Mouse (Mus musculus): ENCODE data around the gene Basp1.

GRCm38 (mm10) chr15:25446155-25446487 is 32.6 kb upstream of the Basp1 start:
- TF ChIP-seq MYOD1 (IDR thresholded peaks at IDR 0.05; ENCODE audit: control insufficient read depth, insufficient read length, low read depth) (no peak), CTCF (IDR thresholded peaks at IDR 0.05; ENCODE audit: control insufficient read depth, insufficient read depth, insufficient read length) (no peak), USF1 (IDR thresholded peaks at IDR 0.05; ENCODE audit: low read depth) (no peak)
